Mouse (Mus musculus): ENCODE data around the gene Rnf32. TPM values are rescaled to one million over a fixed set of nuclear protein-coding genes. Genes with fewer than 3 reads are reported as not detected.

The Rnf32 gene
- polyA plus RNA-seq, 1 experiment from 2014 or later = 21.9 TPM

DNA sequence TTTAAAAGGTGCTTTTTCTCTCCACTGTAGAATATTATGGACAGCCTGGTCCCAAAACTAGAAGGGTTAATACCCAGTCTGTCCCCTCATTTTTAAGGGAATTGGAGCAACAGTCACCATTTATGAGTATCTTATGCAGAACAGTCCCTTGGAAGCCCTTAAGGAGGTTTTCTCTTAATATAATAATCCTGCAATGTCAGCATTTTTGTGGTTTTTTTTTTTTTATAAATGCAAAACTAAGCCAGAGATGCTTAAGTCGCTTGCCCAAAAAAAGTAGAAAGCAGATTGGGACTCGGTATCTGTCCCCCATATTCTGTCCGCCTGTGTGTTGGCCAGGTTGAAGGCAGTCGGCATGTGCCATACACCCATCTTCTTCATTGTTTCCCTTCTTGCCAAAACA lies 1.4 kb downstream of the Rnf32 start:
- Histone ChIP-seq H3K4me1 (ENCODE audit: control insufficient read depth, insufficient read depth, low read length) (peaks cover 6% of the 10 kb centered on the region), H3K4me3 (ENCODE audit: low read depth, low read length) (no peak overlapping the region), H3K27me3 (ENCODE audit: control insufficient read depth, insufficient read depth, low read depth, low read length) (no peaks in the 10 kb centered on the region), H3K4me2 (ENCODE audit: low read length) (peak overlapping the region; percentile 69), H3K9ac (ENCODE audit: low read depth, low read length) (no peak overlapping the region), H3K27ac (ENCODE audit: low read length) (no peak overlapping the region), H3K36me3 (ENCODE audit: control insufficient read depth, insufficient read depth, low read length) (no peaks in the 10 kb centered on the region), H3K9me3 (replicated peaks; ENCODE audit: control insufficient read depth, low read length, poor library complexity, severe bottlenecking) (no peaks in the 10 kb centered on the region)
- no peak for ATAC-seq
- 97% methylated on average over 4 of the region's 4 CpGs for WGBS

DNA sequence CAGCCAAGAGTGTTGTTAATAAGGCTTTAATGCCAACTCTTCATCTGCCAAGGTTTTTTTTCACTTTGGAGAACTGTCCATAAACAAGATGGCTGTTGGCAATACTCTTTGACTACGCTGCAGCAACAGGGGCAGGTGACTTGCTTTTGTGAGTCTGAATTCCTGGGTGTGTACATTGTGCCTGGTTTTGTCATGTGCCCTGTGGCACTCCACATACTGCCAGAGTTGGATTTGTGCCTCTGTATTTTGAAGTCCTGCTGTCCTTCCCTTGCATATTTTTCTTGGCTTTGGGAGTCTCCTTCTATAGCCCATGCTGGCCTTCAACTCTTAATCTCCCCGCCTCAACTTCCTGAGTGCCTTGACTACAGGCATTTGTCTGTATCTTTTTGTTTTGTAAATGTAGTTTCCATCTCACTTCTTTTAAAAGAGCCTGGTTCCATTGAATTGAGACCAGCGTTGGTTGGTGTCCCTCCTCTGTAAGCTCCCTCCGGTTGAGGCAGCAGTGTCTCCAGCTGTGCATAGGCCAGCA lies 3.2 kb downstream of the Rnf32 start:
- no peaks in the 10 kb centered on the region for H3K9me3 ChIP-seq (replicated peaks; ENCODE audit: control insufficient read depth, low read length, poor library complexity, severe bottlenecking)
- no peak for ATAC-seq
- H3K4me2 ChIP-seq (ENCODE audit: low read length) = no peak overlapping the region
- no peaks in the 10 kb centered on the region for H3K27me3 ChIP-seq (ENCODE audit: control insufficient read depth, insufficient read depth, low read depth, low read length)
- H3K4me3 ChIP-seq (ENCODE audit: low read depth, low read length) = no peak overlapping the region
- H3K36me3 ChIP-seq (ENCODE audit: control insufficient read depth, insufficient read depth, low read length) = peaks cover 4% of the 10 kb centered on the region; the same call in 1 of the 2 replicates
- H3K9ac ChIP-seq (ENCODE audit: low read depth, low read length) = no peak overlapping the region
- peaks cover 6% of the 10 kb centered on the region for H3K4me1 ChIP-seq (ENCODE audit: control insufficient read depth, insufficient read depth, low read length)
- H3K27ac ChIP-seq (ENCODE audit: low read length) = no peak overlapping the region
- 49% methylated on average over 4 of the region's 4 CpGs for WGBS

DNA sequence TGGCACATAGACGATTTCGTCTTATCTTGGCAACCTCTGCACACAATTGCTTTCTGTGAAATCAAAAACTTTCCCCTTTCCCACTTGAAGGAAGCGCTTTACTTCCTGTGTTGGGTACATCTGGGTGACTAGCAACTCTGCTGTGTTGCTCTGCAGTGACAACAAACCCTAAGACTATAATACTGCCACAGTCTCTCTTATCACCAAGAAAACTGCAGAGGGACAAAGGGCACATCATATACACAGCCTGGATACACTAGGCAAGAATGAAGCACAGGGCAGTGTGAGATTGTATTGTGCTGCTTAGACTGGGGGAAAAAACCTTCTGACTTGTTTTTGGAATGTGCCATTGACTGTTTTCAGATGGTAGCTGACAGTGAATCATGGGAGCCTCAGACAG lies 4.1 kb downstream of the Rnf32 start:
- H3K4me3 ChIP-seq (ENCODE audit: low read depth, low read length) = no peak overlapping the region
- H3K4me2 ChIP-seq (ENCODE audit: low read length) = no peak overlapping the region
- H3K27ac ChIP-seq (ENCODE audit: low read length) = no peak overlapping the region
- no peaks in the 10 kb centered on the region for H3K9me3 ChIP-seq (replicated peaks; ENCODE audit: control insufficient read depth, low read length, poor library complexity, severe bottlenecking)
- peaks cover 6% of the 10 kb centered on the region for H3K4me1 ChIP-seq (ENCODE audit: control insufficient read depth, insufficient read depth, low read length)
- peaks cover 4% of the 10 kb centered on the region; the same call in 1 of the 2 replicates for H3K36me3 ChIP-seq (ENCODE audit: control insufficient read depth, insufficient read depth, low read length)
- no peak for ATAC-seq
- no peaks in the 10 kb centered on the region for H3K27me3 ChIP-seq (ENCODE audit: control insufficient read depth, insufficient read depth, low read depth, low read length)
- H3K9ac ChIP-seq (ENCODE audit: low read depth, low read length) = no peak overlapping the region
- WGBS = 90% methylated on average over 3 of the region's 3 CpGs

DNA sequence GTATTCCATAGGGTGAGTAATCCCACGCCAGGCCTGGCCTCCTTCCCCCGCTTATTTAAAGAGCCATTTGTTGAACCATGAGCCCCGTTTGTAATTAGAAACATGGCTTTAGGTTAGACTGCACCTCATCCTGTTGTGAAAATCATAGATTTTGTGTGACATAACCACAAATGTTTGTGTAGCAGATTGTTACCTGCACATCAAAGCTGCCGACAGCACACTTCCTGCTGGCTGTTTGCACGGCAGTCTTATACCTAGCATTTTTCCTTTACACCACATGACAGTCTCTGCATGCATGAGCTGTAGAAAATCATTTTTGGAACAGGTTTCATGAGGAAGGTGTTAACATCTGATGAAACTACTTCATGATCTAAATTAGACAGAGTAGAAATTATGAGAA lies 9.9 kb downstream of the Rnf32 start:
- H3K9ac ChIP-seq (ENCODE audit: low read depth, low read length) = no peak overlapping the region
- 83% methylated on average over 5 of the region's 5 CpGs for WGBS
- H3K4me3 ChIP-seq (ENCODE audit: low read depth, low read length) = no peak overlapping the region
- H3K36me3 ChIP-seq (ENCODE audit: control insufficient read depth, insufficient read depth, low read length) = peaks cover 4% of the 10 kb centered on the region; the same call in 1 of the 2 replicates
- H3K9me3 ChIP-seq (replicated peaks; ENCODE audit: control insufficient read depth, low read length, poor library complexity, severe bottlenecking) = no peaks in the 10 kb centered on the region
- no peaks in the 10 kb centered on the region for H3K27me3 ChIP-seq (ENCODE audit: control insufficient read depth, insufficient read depth, low read depth, low read length)
- no peak overlapping the region for H3K4me2 ChIP-seq (ENCODE audit: low read length)
- no peak overlapping the region for H3K27ac ChIP-seq (ENCODE audit: low read length)
- ATAC-seq = no peak
- H3K4me1 ChIP-seq (ENCODE audit: control insufficient read depth, insufficient read depth, low read length) = no peaks in the 10 kb centered on the region

DNA sequence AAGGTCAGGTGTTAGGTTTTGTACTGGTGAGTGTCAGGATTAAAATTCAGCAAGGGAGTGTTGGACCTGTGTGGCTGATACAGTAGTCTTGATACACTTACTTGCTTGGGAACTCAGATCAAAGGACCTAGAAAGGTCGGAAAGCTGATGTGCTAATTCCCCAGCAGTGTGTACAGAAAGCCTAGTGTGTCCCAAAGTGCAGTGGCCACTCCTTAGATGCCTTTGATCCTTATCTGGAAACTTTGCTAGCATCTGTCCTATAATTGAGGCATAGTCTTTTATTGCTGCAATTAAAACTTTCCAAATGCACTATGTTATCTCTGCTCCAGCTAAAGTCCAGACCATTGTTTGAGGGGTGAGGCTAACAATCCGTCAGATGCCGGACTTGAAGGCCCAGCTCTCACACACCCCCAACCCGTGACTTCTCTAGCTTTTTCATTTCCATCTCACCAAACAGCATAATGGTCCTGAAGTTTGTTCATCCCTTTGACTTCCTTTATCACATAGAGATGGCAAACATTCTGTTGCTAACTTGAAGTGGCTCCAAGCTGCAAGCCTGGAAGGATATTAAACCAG lies 16.3 kb downstream of the Rnf32 start:
- Histone ChIP-seq H3K4me2 (ENCODE audit: low read length) (no peak overlapping the region), H3K27me3 (ENCODE audit: control insufficient read depth, insufficient read depth, low read depth, low read length) (no peaks in the 10 kb centered on the region), H3K27ac (ENCODE audit: low read length) (no peak overlapping the region), H3K36me3 (ENCODE audit: control insufficient read depth, insufficient read depth, low read length) (no peaks in the 10 kb centered on the region; the same call in 1 of the 2 replicates), H3K9me3 (replicated peaks; ENCODE audit: control insufficient read depth, low read length, poor library complexity, severe bottlenecking) (no peaks in the 10 kb centered on the region), H3K4me3 (ENCODE audit: low read depth, low read length) (no peak overlapping the region), H3K4me1 (ENCODE audit: control insufficient read depth, insufficient read depth, low read length) (no peaks in the 10 kb centered on the region), H3K9ac (ENCODE audit: low read depth, low read length) (no peak overlapping the region)
- ATAC-seq = no peak
- 62% methylated on average over 4 of the region's 4 CpGs for WGBS

DNA sequence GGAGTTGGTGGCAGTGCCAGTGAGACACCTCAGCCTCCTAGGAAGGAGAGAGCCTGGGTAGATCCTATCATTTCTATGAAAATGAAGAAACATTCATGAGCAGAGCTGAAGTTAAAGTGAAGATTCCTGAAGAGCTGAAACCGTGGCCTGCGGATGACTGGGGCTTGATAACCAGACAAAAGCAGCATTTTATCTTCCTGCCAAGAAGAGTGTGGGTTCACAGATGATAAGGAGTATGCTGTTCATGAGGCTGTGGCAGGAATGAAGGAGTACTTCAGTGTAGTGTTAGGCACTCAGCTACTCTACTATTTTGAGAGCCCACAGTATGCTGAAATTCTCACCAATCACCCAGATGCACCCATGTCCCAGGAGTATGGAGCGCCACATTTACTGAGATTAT lies 22.2 kb downstream of the Rnf32 start:
- no peaks in the 10 kb centered on the region for H3K4me1 ChIP-seq (ENCODE audit: control insufficient read depth, insufficient read depth, low read length)

DNA sequence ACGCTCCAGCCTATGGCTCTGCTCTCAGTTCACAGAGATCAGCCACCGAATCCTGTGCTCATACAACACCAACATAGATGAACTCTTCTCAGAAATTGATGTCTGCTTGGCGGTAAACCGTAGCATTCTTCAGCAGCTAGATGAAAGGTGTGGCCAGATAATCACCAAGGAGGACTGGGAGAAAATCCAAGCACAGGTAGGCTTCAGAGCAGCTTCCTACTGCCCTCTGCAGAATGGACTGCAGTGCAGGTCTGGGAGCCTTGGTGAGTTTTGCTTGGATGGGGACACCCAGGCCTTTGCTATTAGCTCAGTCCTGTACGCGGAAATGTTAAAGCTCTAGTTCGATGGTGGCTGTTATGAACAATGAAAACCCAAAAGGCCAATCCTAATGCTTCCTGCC lies 28.3 kb downstream of the Rnf32 start:
- H3K27me3 ChIP-seq (ENCODE audit: control insufficient read depth, insufficient read depth, low read depth, low read length) = no peaks in the 10 kb centered on the region
- 94% methylated on average over 7 of the region's 7 CpGs for WGBS
- no peak overlapping the region for H3K27ac ChIP-seq (ENCODE audit: low read length)
- no peaks in the 10 kb centered on the region for H3K4me1 ChIP-seq (ENCODE audit: control insufficient read depth, insufficient read depth, low read length)
- H3K36me3 ChIP-seq (ENCODE audit: control insufficient read depth, insufficient read depth, low read length) = no peaks in the 10 kb centered on the region
- ATAC-seq = no peak
- no peak overlapping the region for H3K4me2 ChIP-seq (ENCODE audit: low read length)
- H3K4me3 ChIP-seq (ENCODE audit: low read depth, low read length) = no peak overlapping the region
- H3K9me3 ChIP-seq (replicated peaks; ENCODE audit: control insufficient read depth, low read length, poor library complexity, severe bottlenecking) = no peaks in the 10 kb centered on the region
- H3K9ac ChIP-seq (ENCODE audit: low read depth, low read length) = no peak overlapping the region

More for the DNA sequence above, 22.2 kb downstream of the Rnf32 start:
- Histone ChIP-seq H3K4me3 (ENCODE audit: low read depth, low read length) (no peak overlapping the region), H3K36me3 (ENCODE audit: control insufficient read depth, insufficient read depth, low read length) (no peaks in the 10 kb centered on the region), H3K9me3 (replicated peaks; ENCODE audit: control insufficient read depth, low read length, poor library complexity, severe bottlenecking) (no peaks in the 10 kb centered on the region), H3K27ac (ENCODE audit: low read length) (no peak overlapping the region), H3K9ac (ENCODE audit: low read depth, low read length) (no peak overlapping the region), H3K4me2 (ENCODE audit: low read length) (no peak overlapping the region), H3K27me3 (ENCODE audit: control insufficient read depth, insufficient read depth, low read depth, low read length) (no peaks in the 10 kb centered on the region)
- WGBS = 92% methylated on average over 3 of the region's 3 CpGs
- no peak for ATAC-seq

DNA sequence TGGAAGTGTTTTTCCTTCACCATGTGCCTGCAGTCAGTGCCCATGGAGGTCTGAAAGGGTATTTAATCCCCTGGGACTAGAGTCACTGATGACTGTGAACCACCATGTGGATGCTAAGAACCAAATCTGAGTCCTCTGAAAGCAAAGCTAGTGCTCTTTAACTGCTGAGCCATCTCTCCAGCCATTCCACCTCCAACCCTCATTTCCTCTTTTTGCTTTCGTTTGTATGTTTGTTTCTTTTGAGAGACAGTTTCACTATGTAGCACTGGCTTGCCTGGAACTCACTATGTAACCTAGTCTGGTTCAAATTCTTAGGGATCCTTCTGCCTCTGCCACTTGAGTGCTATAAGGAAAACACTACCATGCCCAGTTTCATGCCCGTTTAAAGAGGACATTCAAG lies 34.7 kb downstream of the Rnf32 start:
- no peak for ATAC-seq
- H3K27me3 ChIP-seq (ENCODE audit: control insufficient read depth, insufficient read depth, low read depth, low read length) = no peaks in the 10 kb centered on the region
- H3K9me3 ChIP-seq (replicated peaks; ENCODE audit: control insufficient read depth, low read length, poor library complexity, severe bottlenecking) = no peaks in the 10 kb centered on the region
- H3K4me3 ChIP-seq (ENCODE audit: low read depth, low read length) = no peak overlapping the region
- H3K4me2 ChIP-seq (ENCODE audit: low read length) = no peak overlapping the region
- no peak overlapping the region for H3K9ac ChIP-seq (ENCODE audit: low read depth, low read length)
- no peaks in the 10 kb centered on the region for H3K4me1 ChIP-seq (ENCODE audit: control insufficient read depth, insufficient read depth, low read length)
- peaks cover 2% of the 10 kb centered on the region; the same call in 1 of the 2 replicates for H3K36me3 ChIP-seq (ENCODE audit: control insufficient read depth, insufficient read depth, low read length)
- WGBS = 75% methylated on average over 2 of the region's 2 CpGs
- no peak overlapping the region for H3K27ac ChIP-seq (ENCODE audit: low read length)

DNA sequence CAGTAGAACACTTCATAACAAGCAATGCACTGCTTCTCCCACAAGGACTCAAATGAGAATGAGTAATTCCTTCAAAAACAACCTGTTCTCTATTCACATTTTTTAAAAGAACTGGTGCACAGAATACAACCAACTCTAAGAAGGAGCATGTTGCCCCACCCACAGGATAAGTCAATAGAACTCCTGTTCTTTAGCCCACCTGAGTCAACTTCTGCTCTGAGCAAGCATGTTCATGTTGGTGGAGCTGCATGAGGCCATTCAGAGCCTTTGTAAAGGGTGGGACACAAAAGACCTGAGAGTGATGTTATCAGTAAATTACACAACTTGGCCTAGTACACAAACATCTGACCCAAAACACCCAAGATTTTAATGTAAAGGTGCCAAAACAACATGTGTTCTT lies 42.6 kb downstream of the Rnf32 start:
- Histone ChIP-seq H3K9me3 (replicated peaks; ENCODE audit: control insufficient read depth, low read length, poor library complexity, severe bottlenecking) (no peaks in the 10 kb centered on the region; the same call in 1 of the 2 replicates), H3K36me3 (ENCODE audit: control insufficient read depth, insufficient read depth, low read length) (no peaks in the 10 kb centered on the region), H3K4me2 (ENCODE audit: low read length) (no peak overlapping the region), H3K4me3 (ENCODE audit: low read depth, low read length) (no peak overlapping the region), H3K9ac (ENCODE audit: low read depth, low read length) (no peak overlapping the region), H3K27ac (ENCODE audit: low read length) (no peak overlapping the region), H3K27me3 (ENCODE audit: control insufficient read depth, insufficient read depth, low read depth, low read length) (no peaks in the 10 kb centered on the region), H3K4me1 (ENCODE audit: control insufficient read depth, insufficient read depth, low read length) (no peaks in the 10 kb centered on the region)
- ATAC-seq = no peak

Data from midbrain, embryonic 16.5 days (tissue).